Mouse (Mus musculus) liver, embryonic 14.5 days (tissue): ENCODE data around the gene Rap1gds1.
A peak's percentile ranks its signal among the peaks of the same experiment; 100 is the strongest.

Experiments used
- CTCF ChIP-seq: IDR thresholded peaks from 2 replicates; pipeline ENCODE4 v1.5.1; 2016; ENCODE audit warnings: antibody characterized with exemption, low read depth, control low read depth
- EP300 ChIP-seq: IDR thresholded peaks from 2 replicates; pipeline ENCODE4 v1.6.1; 2016; ENCODE audit warnings: antibody characterized with exemption, low read depth

- TF ChIP-seq CTCF: peak; percentile 84
- no peak for TF ChIP-seq EP300
These were observed 168.7 kb downstream of the Rap1gds1 start for GRCm38 (mm10) chr3:138906112-138906880.
